Comparison of ENCODE assay signal across 8 mouse cellular contexts in genomic region chr9:43920053-43920754, GRCm38 (mm10).
DNase-seq lines count a peak whose midpoint lies in the region; ATAC-seq and TF ChIP-seq lines count a peak whose summit lies in the region.

No protein-coding gene starts in this region.

- no peak overlapping the region for H3K4me3 ChIP-seq in heart, embryonic 11.5 days (ENCODE audit: low read depth, low read length)
- H3K4me3 ChIP-seq in kidney, embryonic 15.5 days (replicated peaks): no peak overlapping the region
- H3K4me3 ChIP-seq in limb, embryonic 13.5 days: no peak overlapping the region
- no peak overlapping the region for H3K4me3 ChIP-seq in neural tube, embryonic 13.5 days
- H3K4me3 ChIP-seq in testis, adult 2 months (ENCODE audit: control insufficient read depth, low read depth, low read length): peak overlapping the region; percentile 22; the same call in 1 of the 2 replicates

- H3K9ac ChIP-seq in heart, embryonic 11.5 days (ENCODE audit: low read depth, low read length): no peak overlapping the region
- no peak overlapping the region for H3K9ac ChIP-seq in kidney, embryonic 15.5 days
- no peak overlapping the region for H3K9ac ChIP-seq in limb, embryonic 13.5 days
- peak overlapping the region; percentile 41 for H3K9ac ChIP-seq in neural tube, embryonic 13.5 days

- no peaks in the 10 kb centered on the region for H3K9me3 ChIP-seq in heart, embryonic 11.5 days (replicated peaks; ENCODE audit: control insufficient read depth, low read length)
- H3K9me3 ChIP-seq in kidney, embryonic 15.5 days (replicated peaks): no peaks in the 10 kb centered on the region
- H3K9me3 ChIP-seq in limb, embryonic 13.5 days: no peaks in the 10 kb centered on the region
- no peaks in the 10 kb centered on the region for H3K9me3 ChIP-seq in neural tube, embryonic 13.5 days

- H3K4me2 ChIP-seq in heart, embryonic 11.5 days: peak overlapping the region; percentile 17
- H3K4me2 ChIP-seq in kidney, embryonic 15.5 days: peak overlapping the region; percentile 43
- H3K4me2 ChIP-seq in limb, embryonic 13.5 days (replicated peaks): peak overlapping the region; percentile 34; the same call in 1 of the 2 replicates
- peak overlapping the region; percentile 32; the same call in 1 of the 2 replicates for H3K4me2 ChIP-seq in neural tube, embryonic 13.5 days

- no peak for TF ChIP-seq POLR2A in testis, adult 2 months (IDR thresholded peaks at IDR 0.05; ENCODE audit: control insufficient read depth, low read depth, low read length)

- no peaks in the 10 kb centered on the region; the same call in 1 of the 2 replicates for H3K4me1 ChIP-seq in heart, embryonic 11.5 days (ENCODE audit: control insufficient read depth, insufficient read depth, low read length)
- H3K4me1 ChIP-seq in kidney, embryonic 15.5 days: peaks cover 23% of the 10 kb centered on the region
- peaks cover 4% of the 10 kb centered on the region for H3K4me1 ChIP-seq in limb, embryonic 13.5 days
- peaks cover 62% of the 10 kb centered on the region for H3K4me1 ChIP-seq in neural tube, embryonic 13.5 days (replicated peaks)
- H3K4me1 ChIP-seq in testis, adult 2 months (ENCODE audit: control insufficient read depth, insufficient read depth, low read length): peaks cover 8% of the 10 kb centered on the region

- no peak overlapping the region for H3K27ac ChIP-seq in heart, embryonic 11.5 days (ENCODE audit: low read depth, low read length)
- no peak overlapping the region for H3K27ac ChIP-seq in kidney, embryonic 15.5 days
- no peak overlapping the region for H3K27ac ChIP-seq in limb, embryonic 13.5 days
- H3K27ac ChIP-seq in neural tube, embryonic 13.5 days (replicated peaks): peak overlapping the region; percentile 68
- no peak overlapping the region for H3K27ac ChIP-seq in testis, adult 2 months (ENCODE audit: control insufficient read depth, insufficient read depth, low read depth, low read length)

- H3K27me3 ChIP-seq in heart, embryonic 11.5 days (ENCODE audit: control insufficient read depth, insufficient read depth, low read length): peaks cover 51% of the 10 kb centered on the region
- peaks cover 83% of the 10 kb centered on the region for H3K27me3 ChIP-seq in kidney, embryonic 15.5 days
- H3K27me3 ChIP-seq in limb, embryonic 13.5 days: peaks cover 63% of the 10 kb centered on the region
- peaks cover 20% of the 10 kb centered on the region for H3K27me3 ChIP-seq in neural tube, embryonic 13.5 days
- H3K27me3 ChIP-seq in testis, adult 2 months (ENCODE audit: control insufficient read depth, insufficient read depth, low read length): no peaks in the 10 kb centered on the region; the same call in 1 of the 2 replicates

- ATAC-seq in heart, embryonic 11.5 days (replicated peaks; ENCODE audit: insufficient number of reproducible peaks, low FRiP score, low TSS enrichment): no peak
- no peak for ATAC-seq in kidney, embryonic 15.5 days (replicated peaks; ENCODE audit: low FRiP score)
- ATAC-seq in limb, embryonic 13.5 days (ENCODE audit: low FRiP score, low read depth): peak; percentile 11; the same call in 1 of the 2 replicates
- peak; percentile 55 for ATAC-seq in neural tube, embryonic 13.5 days (ENCODE audit: low read depth)

- peak; percentile 85 for TF ChIP-seq CTCF in testis, adult 2 months (IDR thresholded peaks at IDR 0.05; ENCODE audit: control insufficient read depth, insufficient read depth, insufficient replicate concordance, low read depth, low read length)

- DNase-seq in B cell, adult 2 months: peak; percentile 67 to 68
- DNase-seq in brain, adult 2 months (ENCODE audit: low read depth, low spot score): peak; percentile 79
- DNase-seq in fat pad, adult 2 months (ENCODE audit: extremely low read depth, low read depth, low spot score): peak; percentile 1

- WGBS in heart, embryonic 11.5 days (ENCODE audit: insufficient replicate concordance): 16% methylated on average over 24 of the region's 24 CpGs
- WGBS in kidney, embryonic 15.5 days: 9% methylated on average over 24 of the region's 24 CpGs
- 10% methylated on average over 24 of the region's 24 CpGs for WGBS in limb, embryonic 13.5 days
- 9% methylated on average over 24 of the region's 24 CpGs for whole genome bisulfite sequencing in neural tube, embryonic 13.5 days

- no peaks in the 10 kb centered on the region for H3K36me3 ChIP-seq in heart, embryonic 11.5 days (ENCODE audit: control insufficient read depth, insufficient read depth, low read length)
- no peaks in the 10 kb centered on the region for H3K36me3 ChIP-seq in kidney, embryonic 15.5 days
- H3K36me3 ChIP-seq in limb, embryonic 13.5 days: no peaks in the 10 kb centered on the region
- H3K36me3 ChIP-seq in neural tube, embryonic 13.5 days: no peaks in the 10 kb centered on the region
- H3K36me3 ChIP-seq in testis, adult 2 months (ENCODE audit: control insufficient read depth, insufficient read depth, low read length): no peaks in the 10 kb centered on the region

Comparison
In these comparisons a context has a peak if more than half of its experiments do, and no peak if none do; other contexts are left out.
1. DNase-seq: peak in every context shown above with its lines; median percentile 79 in brain, adult 2 months; 68 in B cell, adult 2 months; 1 in fat pad, adult 2 months.
2. ATAC-seq: peak in limb, embryonic 13.5 days (single experiment) and neural tube, embryonic 13.5 days (single experiment); none in heart, embryonic 11.5 days (single experiment) and kidney, embryonic 15.5 days (single experiment).
3. Peak in every context shown above with its lines, with median percentiles within 50 percentile points of each other: H3K4me2 ChIP-seq.